Mouse (Mus musculus): ENCODE data around the gene Bcl6. TPM values are rescaled to one million over a fixed set of nuclear protein-coding genes. Genes with fewer than 3 reads are reported as not detected.

Gene Bcl6
- polyA plus RNA-seq, 1 experiment from 2014 or later, result 0.49 TPM

- no peaks in the 10 kb centered on the region for H3K27me3 ChIP-seq (ENCODE audit: control insufficient read depth, insufficient read depth, low read length)
- H3K9me3 ChIP-seq (ENCODE audit: control insufficient read depth, low read length), result no peaks in the 10 kb centered on the region
- H3K4me2 ChIP-seq (ENCODE audit: low read length), result no peak overlapping the region
- WGBS, result 84% methylated on average over 4 of the region's 4 CpGs
- H3K4me1 ChIP-seq (ENCODE audit: control insufficient read depth in 2 of 2, insufficient read depth in 2 of 2, low read length in 2 of 2), result no peaks in the 10 kb centered on the region
- no peak overlapping the region for H3K9ac ChIP-seq (ENCODE audit: low read length)
- no peak overlapping the region for H3K4me3 ChIP-seq (ENCODE audit: control insufficient read depth in 1 of 2, insufficient read depth in 1 of 2, low read depth in 1 of 2, low read length in 2 of 2)
- ATAC-seq (ENCODE audit: insufficient number of reproducible peaks, insufficient read depth, low FRiP score, low read depth), result no peak
- H3K27ac ChIP-seq (replicated peaks in 1 of 2; ENCODE audit: control insufficient read depth in 1 of 2, insufficient read depth in 1 of 2, low read depth in 2 of 2, low read length in 2 of 2), result no peak overlapping the region
- H3K36me3 ChIP-seq (ENCODE audit: control insufficient read depth, insufficient read depth, low read length), result no peaks in the 10 kb centered on the region
Measured at GRCm38 (mm10) chr16:24022605-24023004, 34.0 kb upstream of the Bcl6 start.

- Histone ChIP-seq H3K4me1 (ENCODE audit: control insufficient read depth in 2 of 2, insufficient read depth in 2 of 2, low read length in 2 of 2) (no peaks in the 10 kb centered on the region), H3K4me2 (ENCODE audit: low read length) (no peak overlapping the region), H3K4me3 (ENCODE audit: control insufficient read depth in 1 of 2, insufficient read depth in 1 of 2, low read depth in 1 of 2, low read length in 2 of 2) (no peak overlapping the region), H3K9ac (ENCODE audit: low read length) (no peak overlapping the region), H3K27me3 (ENCODE audit: control insufficient read depth, insufficient read depth, low read length) (no peaks in the 10 kb centered on the region), H3K36me3 (ENCODE audit: control insufficient read depth, insufficient read depth, low read length) (no peaks in the 10 kb centered on the region), H3K27ac (replicated peaks in 1 of 2; ENCODE audit: control insufficient read depth in 1 of 2, insufficient read depth in 1 of 2, low read depth in 2 of 2, low read length in 2 of 2) (no peak overlapping the region), H3K9me3 (ENCODE audit: control insufficient read depth, low read length) (no peaks in the 10 kb centered on the region)
- no peak for ATAC-seq (ENCODE audit: insufficient number of reproducible peaks, insufficient read depth, low FRiP score, low read depth)
- WGBS, result 41% methylated on average over 1 of the region's 1 CpGs
Measured at GRCm38 (mm10) chr16:24021722-24022121, 33.1 kb upstream of the Bcl6 start.

GRCm38 (mm10) chr16:24016742-24017141 lies 28.1 kb upstream of the Bcl6 start:
- H3K4me1 ChIP-seq (ENCODE audit: control insufficient read depth in 2 of 2, insufficient read depth in 2 of 2, low read length in 2 of 2), result no peaks in the 10 kb centered on the region
- no peak overlapping the region for H3K9ac ChIP-seq (ENCODE audit: low read length)
- WGBS, result 67% methylated on average over 5 of the region's 5 CpGs
- no peaks in the 10 kb centered on the region for H3K27me3 ChIP-seq (ENCODE audit: control insufficient read depth, insufficient read depth, low read length)
- H3K9me3 ChIP-seq (ENCODE audit: control insufficient read depth, low read length), result no peaks in the 10 kb centered on the region
- H3K27ac ChIP-seq (replicated peaks in 1 of 2; ENCODE audit: control insufficient read depth in 1 of 2, insufficient read depth in 1 of 2, low read depth in 2 of 2, low read length in 2 of 2), result no peak overlapping the region
- no peak overlapping the region for H3K4me3 ChIP-seq (ENCODE audit: control insufficient read depth in 1 of 2, insufficient read depth in 1 of 2, low read depth in 1 of 2, low read length in 2 of 2)
- ATAC-seq (ENCODE audit: insufficient number of reproducible peaks, insufficient read depth, low FRiP score, low read depth), result no peak
- H3K36me3 ChIP-seq (ENCODE audit: control insufficient read depth, insufficient read depth, low read length), result no peaks in the 10 kb centered on the region
- H3K4me2 ChIP-seq (ENCODE audit: low read length), result no peak overlapping the region

- no peaks in the 10 kb centered on the region for H3K9me3 ChIP-seq (ENCODE audit: control insufficient read depth, low read length)
- 54% methylated on average over 6 of the region's 6 CpGs for WGBS
- H3K36me3 ChIP-seq (ENCODE audit: control insufficient read depth, insufficient read depth, low read length), result no peaks in the 10 kb centered on the region
- no peak overlapping the region for H3K9ac ChIP-seq (ENCODE audit: low read length)
- no peak overlapping the region for H3K4me2 ChIP-seq (ENCODE audit: low read length)
- no peak overlapping the region for H3K27ac ChIP-seq (replicated peaks in 1 of 2; ENCODE audit: control insufficient read depth in 1 of 2, insufficient read depth in 1 of 2, low read depth in 2 of 2, low read length in 2 of 2)
- no peak for ATAC-seq (ENCODE audit: insufficient number of reproducible peaks, insufficient read depth, low FRiP score, low read depth)
- no peaks in the 10 kb centered on the region for H3K27me3 ChIP-seq (ENCODE audit: control insufficient read depth, insufficient read depth, low read length)
- H3K4me3 ChIP-seq (ENCODE audit: control insufficient read depth in 1 of 2, insufficient read depth in 1 of 2, low read depth in 1 of 2, low read length in 2 of 2), result no peak overlapping the region
- H3K4me1 ChIP-seq (ENCODE audit: control insufficient read depth in 2 of 2, insufficient read depth in 2 of 2, low read length in 2 of 2), result no peaks in the 10 kb centered on the region
Measured at GRCm38 (mm10) chr16:24016273-24016672, 27.6 kb upstream of the Bcl6 start.

GRCm38 (mm10) chr16:24014378-24014777 lies 25.7 kb upstream of the Bcl6 start:
- H3K27me3 ChIP-seq (ENCODE audit: control insufficient read depth, insufficient read depth, low read length), result no peaks in the 10 kb centered on the region

GRCm38 (mm10) chr16:24012066-24012465 lies 23.4 kb upstream of the Bcl6 start:
- Histone ChIP-seq H3K9ac (ENCODE audit: low read length) (no peak overlapping the region), H3K9me3 (ENCODE audit: control insufficient read depth, low read length) (no peaks in the 10 kb centered on the region), H3K4me2 (ENCODE audit: low read length) (no peak overlapping the region), H3K4me1 (ENCODE audit: control insufficient read depth in 2 of 2, insufficient read depth in 2 of 2, low read length in 2 of 2) (no peaks in the 10 kb centered on the region), H3K27ac (replicated peaks in 1 of 2; ENCODE audit: control insufficient read depth in 1 of 2, insufficient read depth in 1 of 2, low read depth in 2 of 2, low read length in 2 of 2) (no peak overlapping the region), H3K27me3 (ENCODE audit: control insufficient read depth, insufficient read depth, low read length) (no peaks in the 10 kb centered on the region), H3K4me3 (ENCODE audit: control insufficient read depth in 1 of 2, insufficient read depth in 1 of 2, low read depth in 1 of 2, low read length in 2 of 2) (no peak overlapping the region), H3K36me3 (ENCODE audit: control insufficient read depth, insufficient read depth, low read length) (no peaks in the 10 kb centered on the region)
- no peak for ATAC-seq (ENCODE audit: insufficient number of reproducible peaks, insufficient read depth, low FRiP score, low read depth)
- 25% methylated on average over 3 of the region's 3 CpGs for WGBS

More at GRCm38 (mm10) chr16:24014378-24014777, 25.7 kb upstream of the Bcl6 start:
- no peaks in the 10 kb centered on the region for H3K36me3 ChIP-seq (ENCODE audit: control insufficient read depth, insufficient read depth, low read length)
- WGBS, result 33% methylated on average over 3 of the region's 3 CpGs
- no peaks in the 10 kb centered on the region for H3K9me3 ChIP-seq (ENCODE audit: control insufficient read depth, low read length)
- no peak for ATAC-seq (ENCODE audit: insufficient number of reproducible peaks, insufficient read depth, low FRiP score, low read depth)
- H3K4me1 ChIP-seq (ENCODE audit: control insufficient read depth in 2 of 2, insufficient read depth in 2 of 2, low read length in 2 of 2), result no peaks in the 10 kb centered on the region
- no peak overlapping the region for H3K27ac ChIP-seq (replicated peaks in 1 of 2; ENCODE audit: control insufficient read depth in 1 of 2, insufficient read depth in 1 of 2, low read depth in 2 of 2, low read length in 2 of 2)
- H3K9ac ChIP-seq (ENCODE audit: low read length), result no peak overlapping the region
- H3K4me3 ChIP-seq (ENCODE audit: control insufficient read depth in 1 of 2, insufficient read depth in 1 of 2, low read depth in 1 of 2, low read length in 2 of 2), result no peak overlapping the region
- no peak overlapping the region for H3K4me2 ChIP-seq (ENCODE audit: low read length)

GRCm38 (mm10) chr16:24011306-24011705 lies 22.7 kb upstream of the Bcl6 start:
- H3K4me1 ChIP-seq (ENCODE audit: control insufficient read depth in 2 of 2, insufficient read depth in 2 of 2, low read length in 2 of 2), result no peaks in the 10 kb centered on the region
- H3K9ac ChIP-seq (ENCODE audit: low read length), result no peak overlapping the region
- H3K27ac ChIP-seq (replicated peaks in 1 of 2; ENCODE audit: control insufficient read depth in 1 of 2, insufficient read depth in 1 of 2, low read depth in 2 of 2, low read length in 2 of 2), result no peak overlapping the region
- H3K9me3 ChIP-seq (ENCODE audit: control insufficient read depth, low read length), result no peaks in the 10 kb centered on the region
- H3K4me2 ChIP-seq (ENCODE audit: low read length), result no peak overlapping the region
- WGBS, result 73% methylated on average over 3 of the region's 3 CpGs
- H3K36me3 ChIP-seq (ENCODE audit: control insufficient read depth, insufficient read depth, low read length), result no peaks in the 10 kb centered on the region
- no peak overlapping the region for H3K4me3 ChIP-seq (ENCODE audit: control insufficient read depth in 1 of 2, insufficient read depth in 1 of 2, low read depth in 1 of 2, low read length in 2 of 2)
- ATAC-seq (ENCODE audit: insufficient number of reproducible peaks, insufficient read depth, low FRiP score, low read depth), result no peak
- no peaks in the 10 kb centered on the region for H3K27me3 ChIP-seq (ENCODE audit: control insufficient read depth, insufficient read depth, low read length)

GRCm38 (mm10) chr16:24009891-24010290 lies 21.2 kb upstream of the Bcl6 start:
- Histone ChIP-seq H3K9me3 (ENCODE audit: control insufficient read depth, low read length) (no peaks in the 10 kb centered on the region), H3K4me3 (ENCODE audit: control insufficient read depth in 1 of 2, insufficient read depth in 1 of 2, low read depth in 1 of 2, low read length in 2 of 2) (no peak overlapping the region), H3K4me2 (ENCODE audit: low read length) (no peak overlapping the region), H3K4me1 (ENCODE audit: control insufficient read depth in 2 of 2, insufficient read depth in 2 of 2, low read length in 2 of 2) (no peaks in the 10 kb centered on the region), H3K36me3 (ENCODE audit: control insufficient read depth, insufficient read depth, low read length) (no peaks in the 10 kb centered on the region), H3K9ac (ENCODE audit: low read length) (no peak overlapping the region), H3K27ac (replicated peaks in 1 of 2; ENCODE audit: control insufficient read depth in 1 of 2, insufficient read depth in 1 of 2, low read depth in 2 of 2, low read length in 2 of 2) (no peak overlapping the region), H3K27me3 (ENCODE audit: control insufficient read depth, insufficient read depth, low read length) (no peaks in the 10 kb centered on the region)
- ATAC-seq (ENCODE audit: insufficient number of reproducible peaks, insufficient read depth, low FRiP score, low read depth), result no peak
- WGBS, result 87% methylated on average over 2 of the region's 2 CpGs

Measured in heart, embryonic 14.5 days (tissue).